Mouse (Mus musculus) MEL (cell line): ENCODE data around the gene Ppp1cc. TPM values are rescaled to one million over a fixed set of nuclear protein-coding genes. Genes with fewer than 3 reads are reported as not detected.
A peak's percentile ranks its signal among the peaks of the same experiment; 100 is the strongest.

Experiments
- DNase-seq: peaks from one replicate; pipeline ENCODE4 v3.0.0; 2011; ENCODE audit warnings: low read depth, low spot score
- H3K27ac ChIP-seq: 2 replicates; pipeline ENCODE4 v1.5.1; 2012; ENCODE audit warnings: low read depth, mild to moderate bottlenecking, control low read depth, low read length, moderate library complexity; ENCODE audit not compliant: control insufficient read depth
- H3K27me3 ChIP-seq, 2 experiments: fragments of 150-350 bp in 1 of 2; sonication (generic) in 1 of 2; 2 replicates each; pipeline ENCODE4 v1.6.1; 2012; ENCODE audit warnings: low read length in 2 of 2, mild to moderate bottlenecking in 2 of 2, improper control_type of control experiment in 1 of 2, moderate library complexity in 1 of 2; ENCODE audit not compliant: insufficient read depth in 2 of 2, control insufficient read depth in 1 of 2
- H3K36me3 ChIP-seq, 2 experiments: 2 replicates each; pipeline ENCODE4 v1.6.1; 2012 to 2014; ENCODE audit warnings: low read length in 2 of 2, improper control_type of control experiment in 1 of 2, inconsistent platforms in 1 of 2, mild to moderate bottlenecking in 1 of 2; ENCODE audit not compliant: insufficient read depth in 2 of 2, control insufficient read depth in 1 of 2
- H3K4me1 ChIP-seq, 2 experiments: fragments of 150-350 bp in 1 of 2; sonication (generic) in 1 of 2; 2 replicates each; pipeline ENCODE4 v1.6.1; 2012; ENCODE audit warnings: low read length in 2 of 2, improper control_type of control experiment in 1 of 2, mild to moderate bottlenecking in 1 of 2; ENCODE audit not compliant: insufficient read depth in 2 of 2, control insufficient read depth in 1 of 2
- H3K4me3 ChIP-seq, 2 experiments: fragments of 150-350 bp in 1 of 2; sonication (generic) in 1 of 2; 2 replicates each; pipeline ENCODE4 v1.5.1; 2012; ENCODE audit warnings: low read depth in 2 of 2, low read length in 2 of 2, mild to moderate bottlenecking in 2 of 2, moderate library complexity in 2 of 2, control low read depth in 1 of 2, improper control_type of control experiment in 1 of 2; ENCODE audit not compliant: control insufficient read depth in 1 of 2, insufficient read depth in 1 of 2
- H3K79me2 ChIP-seq: 2 replicates; pipeline ENCODE4 v1.6.1; 2012; ENCODE audit warnings: mild to moderate bottlenecking, low read length, moderate library complexity; ENCODE audit not compliant: control insufficient read depth, poor library complexity, insufficient read depth
- H3K9ac ChIP-seq: 2 replicates; pipeline ENCODE4 v1.6.1; 2012; ENCODE audit warnings: low read depth, mild to moderate bottlenecking, control low read depth, low read length, moderate library complexity; ENCODE audit not compliant: control insufficient read depth, poor library complexity, severe bottlenecking
- H3K9me3 ChIP-seq: fragments of 150-350 bp; sonication (generic); replicated peaks from 2 replicates; pipeline ENCODE4 v1.6.1; 2012; ENCODE audit warnings: mild to moderate bottlenecking, low read length, improper control_type of control experiment, moderate library complexity; ENCODE audit not compliant: insufficient read depth
- CHD1 ChIP-seq: IDR thresholded peaks from 2 replicates; pipeline ENCODE4 v1.6.1; 2012; ENCODE audit warnings: low read depth, mild to moderate bottlenecking, inconsistent platforms, low read length, improper control_type of control experiment
- CHD2 ChIP-seq: IDR thresholded peaks from 2 replicates; pipeline ENCODE4 v1.6.1; 2011; ENCODE audit warnings: low read length, improper control_type of control experiment
- CTCF ChIP-seq, 3 experiments: IDR thresholded peaks in 2 of 3; conservative IDR thresholded peaks in 1 of 3; 2 replicates each; pipeline ENCODE4 v1.5.1; 2011 to 2012; ENCODE audit warnings: low read length in 3 of 3, low read depth in 2 of 3, mild to moderate bottlenecking in 2 of 3, improper control_type of control experiment in 1 of 3, inconsistent platforms in 1 of 3, mixed read lengths in 1 of 3, moderate library complexity in 1 of 3; ENCODE audit not compliant: control insufficient read depth in 1 of 3, insufficient read depth in 1 of 3, poor library complexity in 1 of 3, severe bottlenecking in 1 of 3
- E2F4 ChIP-seq: IDR thresholded peaks from 2 replicates; pipeline ENCODE4 v1.6.1; 2011; ENCODE audit warnings: low read depth, low read length, improper control_type of control experiment, borderline replicate concordance
- ELF1 ChIP-seq: IDR thresholded peaks from 2 replicates; pipeline ENCODE4 v1.6.1; 2014; ENCODE audit warnings: low read depth, mild to moderate bottlenecking, inconsistent platforms, low read length, improper control_type of control experiment, moderate library complexity
- EP300 ChIP-seq, 2 experiments: IDR thresholded peaks; 2 replicates each; pipeline ENCODE4 v1.6.1; 2011; ENCODE audit warnings: improper control_type of control experiment in 2 of 2, low read length in 2 of 2, low read depth in 1 of 2, mild to moderate bottlenecking in 1 of 2
- ETS1 ChIP-seq: IDR thresholded peaks from 2 replicates; pipeline ENCODE4 v1.6.1; 2012; ENCODE audit warnings: low read depth, mild to moderate bottlenecking, inconsistent platforms, low read length, improper control_type of control experiment, moderate library complexity
- GABPA ChIP-seq: IDR thresholded peaks from 2 replicates; pipeline ENCODE4 v1.6.1; 2012; ENCODE audit warnings: low read depth, mild to moderate bottlenecking, inconsistent platforms, low read length, improper control_type of control experiment, moderate library complexity
- GATA1 ChIP-seq: IDR thresholded peaks from 2 replicates; pipeline ENCODE4 v1.6.1; 2011; ENCODE audit warnings: low read depth, low read length, improper control_type of control experiment
- HCFC1 ChIP-seq: IDR thresholded peaks from 2 replicates; pipeline ENCODE4 v1.6.1; 2012; ENCODE audit warnings: low read depth, mild to moderate bottlenecking, inconsistent platforms, low read length, improper control_type of control experiment, moderate library complexity
- JUND ChIP-seq: IDR thresholded peaks from 2 replicates; pipeline ENCODE4 v1.6.1; 2011; ENCODE audit warnings: low read depth, mild to moderate bottlenecking, improper control_type of control experiment, low read length
- KAT2A ChIP-seq: conservative IDR thresholded peaks from 2 replicates; pipeline ENCODE4 v1.6.1; 2012; ENCODE audit warnings: low read depth, low read length, improper control_type of control experiment, inconsistent platforms
- MAFK ChIP-seq: IDR thresholded peaks from 2 replicates; pipeline ENCODE4 v1.6.1; 2011; ENCODE audit warnings: low read depth, mild to moderate bottlenecking, low read length, improper control_type of control experiment, borderline replicate concordance
- MAX ChIP-seq: IDR thresholded peaks from 2 replicates; pipeline ENCODE4 v1.6.1; 2011; ENCODE audit warnings: low read length, improper control_type of control experiment
- MAZ ChIP-seq: IDR thresholded peaks from 2 replicates; pipeline ENCODE4 v1.6.1; 2012; ENCODE audit warnings: low read depth, mild to moderate bottlenecking, inconsistent platforms, low read length, improper control_type of control experiment
- MEF2A ChIP-seq: IDR thresholded peaks from 2 replicates; pipeline ENCODE4 v1.6.1; 2014; ENCODE audit warnings: low read depth, mild to moderate bottlenecking, inconsistent platforms, low read length, improper control_type of control experiment; ENCODE audit not compliant: poor library complexity, insufficient replicate concordance, severe bottlenecking; ENCODE audit errors: extremely low read depth
- MXI1 ChIP-seq: IDR thresholded peaks from 2 replicates; pipeline ENCODE4 v1.6.1; 2011; ENCODE audit warnings: mild to moderate bottlenecking, low read depth, low read length, improper control_type of control experiment
- MYB ChIP-seq: IDR thresholded peaks from 2 replicates; pipeline ENCODE4 v1.6.1; 2011; ENCODE audit warnings: mild to moderate bottlenecking, low read depth, low read length, improper control_type of control experiment
- MYC ChIP-seq: IDR thresholded peaks from 2 replicates; pipeline ENCODE4 v1.6.1; 2011; ENCODE audit warnings: low read depth, mild to moderate bottlenecking, low read length, improper control_type of control experiment, moderate library complexity
- NELFE ChIP-seq: IDR thresholded peaks from 2 replicates; pipeline ENCODE4 v1.6.1; 2011; ENCODE audit warnings: low read depth, low read length, improper control_type of control experiment
- NRF1 ChIP-seq: IDR thresholded peaks from 2 replicates; pipeline ENCODE4 v1.6.1; 2014; ENCODE audit warnings: low read depth, mild to moderate bottlenecking, inconsistent platforms, low read length, improper control_type of control experiment, moderate library complexity; ENCODE audit not compliant: poor library complexity, insufficient read depth, severe bottlenecking
- POLR2A ChIP-seq, 2 experiments: IDR thresholded peaks; 2 replicates each; pipeline ENCODE4 v1.6.1; 2011 to 2012; ENCODE audit warnings: low read length in 2 of 2, mild to moderate bottlenecking in 2 of 2, control low read depth in 1 of 2, improper control_type of control experiment in 1 of 2, low read depth in 1 of 2, moderate library complexity in 1 of 2; ENCODE audit not compliant: control insufficient read depth in 1 of 2, insufficient read depth in 1 of 2, poor library complexity in 1 of 2
- POLR2AphosphoS2 ChIP-seq: IDR thresholded peaks from 2 replicates; pipeline ENCODE4 v1.6.1; 2011; ENCODE audit warnings: low read length, improper control_type of control experiment
- POLR2AphosphoS5 ChIP-seq: IDR thresholded peaks from 2 replicates; pipeline ENCODE4 v1.6.1; 2012; ENCODE audit warnings: low read depth, borderline replicate concordance, mild to moderate bottlenecking, inconsistent platforms, low read length, moderate library complexity, mixed read lengths
- RAD21 ChIP-seq: IDR thresholded peaks from 2 replicates; pipeline ENCODE4 v1.6.1; 2011; ENCODE audit warnings: mild to moderate bottlenecking, low read depth, low read length, improper control_type of control experiment
- RCOR1 ChIP-seq: IDR thresholded peaks from 2 replicates; pipeline ENCODE4 v1.6.1; 2012; ENCODE audit warnings: low read depth, mild to moderate bottlenecking, inconsistent platforms, low read length, improper control_type of control experiment
- SIN3A ChIP-seq: IDR thresholded peaks from 2 replicates; pipeline ENCODE4 v1.6.1; 2012; ENCODE audit warnings: low read length, improper control_type of control experiment, inconsistent platforms
- SMC3 ChIP-seq: IDR thresholded peaks from 2 replicates; pipeline ENCODE4 v1.6.1; 2011; ENCODE audit warnings: low read depth, low read length, improper control_type of control experiment
- TAL1 ChIP-seq: IDR thresholded peaks from 2 replicates; pipeline ENCODE4 v1.6.1; 2012; ENCODE audit warnings: mild to moderate bottlenecking, inconsistent platforms, low read length, moderate library complexity, mixed read lengths
- TBP ChIP-seq: IDR thresholded peaks from 2 replicates; pipeline ENCODE4 v1.8.0; 2011; ENCODE audit warnings: low read depth, low read length, improper control_type of control experiment
- TCF12 ChIP-seq: IDR thresholded peaks from 2 replicates; pipeline ENCODE4 v1.6.1; 2014; ENCODE audit warnings: low read depth, mild to moderate bottlenecking, inconsistent platforms, low read length, improper control_type of control experiment, moderate library complexity
- UBTF ChIP-seq: IDR thresholded peaks from 2 replicates; pipeline ENCODE4 v1.6.1; 2012; ENCODE audit warnings: low read depth, mild to moderate bottlenecking, inconsistent platforms, low read length, improper control_type of control experiment, moderate library complexity, borderline replicate concordance; ENCODE audit not compliant: insufficient read depth
- USF1 ChIP-seq: IDR thresholded peaks from 2 replicates; pipeline ENCODE4 v1.6.1; 2014; ENCODE audit warnings: low read depth, mild to moderate bottlenecking, inconsistent platforms, low read length, improper control_type of control experiment, moderate library complexity
- USF2 ChIP-seq, 2 experiments: IDR thresholded peaks; 2 replicates each; pipeline ENCODE4 v1.6.1; 2011 to 2012; ENCODE audit warnings: improper control_type of control experiment in 2 of 2, low read length in 2 of 2, borderline replicate concordance in 1 of 2, inconsistent platforms in 1 of 2, low read depth in 1 of 2, mild to moderate bottlenecking in 1 of 2; ENCODE audit not compliant: insufficient read depth in 1 of 2
- ZC3H11A ChIP-seq: IDR thresholded peaks from 2 replicates; pipeline ENCODE4 v1.6.1; 2012; ENCODE audit warnings: low read depth, mild to moderate bottlenecking, inconsistent platforms, low read length, improper control_type of control experiment
- ZKSCAN1 ChIP-seq: IDR thresholded peaks from 2 replicates; pipeline ENCODE4 v1.6.1; 2012; ENCODE audit warnings: low read depth, mild to moderate bottlenecking, inconsistent platforms, low read length, improper control_type of control experiment, moderate library complexity
- ZMIZ1 ChIP-seq: IDR thresholded peaks from 2 replicates; pipeline ENCODE4 v1.6.1; 2012; ENCODE audit warnings: low read depth, mild to moderate bottlenecking, inconsistent platforms, low read length, improper control_type of control experiment, moderate library complexity
- ZNF384 ChIP-seq: IDR thresholded peaks from 2 replicates; pipeline ENCODE4 v1.6.1; 2012; ENCODE audit warnings: low read depth, mild to moderate bottlenecking, inconsistent platforms, low read length, improper control_type of control experiment
- polyA plus RNA-seq, 2 experiments: library from polyadenylated mRNA; stranded (reverse) in 1 of 2; unstranded in 1 of 2; fragments of >175 nt in 1 of 2; fragments of >200 nt in 1 of 2; gene quantifications; 2 replicates each; pipeline versions ENCODE4 v1.2.1 to v1.2.4; 2012; ENCODE audit warnings: low replicate concordance in 2 of 2, low read depth in 1 of 2; ENCODE audit not compliant: insufficient read length in 2 of 2, insufficient read depth in 1 of 2, missing spikeins in 1 of 2
- total RNA-seq: library from RNA; depleted of rRNA; stranded (reverse); fragments of 300-350 nt; gene quantifications from 2 replicates; pipeline ENCODE4 v1.2.3, GENCODE M21; 2012

Gene Ppp1cc
- total and polyA plus RNA-seq, 3 experiments, result 305 to 420 TPM; not detected in 1

GRCm38 (mm10) chr5:122133050-122133389, 25.1 kb upstream of the Ppp1cc start:
- Histone ChIP-seq H3K27ac (peak overlapping the region; percentile 97), H3K9me3 (no peaks in the 10 kb centered on the region), H3K4me1 (peaks cover 19 to 59% of the 10 kb centered on the region in 2 experiments), H3K79me2 (no peaks in the 10 kb centered on the region; the same call in 1 of the 2 replicates), H3K36me3 (peaks cover 0 to 36% of the 10 kb centered on the region in 2 experiments; a peak in 2 of 4 replicates), H3K27me3 (no peaks in the 10 kb centered on the region), H3K4me3 (peak overlapping the region; percentile 68 to 71), H3K9ac (peak overlapping the region; percentile 67)
- peak; percentile 84 for DNase-seq
- TF ChIP-seq ETS1 (peak; percentile 41; the same call in 1 of the 2 replicates), ZKSCAN1 (no peak), MAZ (no peak; the same call in 1 of the 2 replicates), POLR2AphosphoS5 (no peak), NRF1 (no peak), EP300 (IDR thresholded peaks at IDR 0.05; ENCODE audit: low read depth in 1 of 2, low read length in 2 of 2) (peak; percentile 61 to 64), UBTF (no peak), SMC3 (no peak), MYC (peak; percentile 53; the same call in 1 of the 2 replicates), MEF2A (no peak), TAL1 (no peak), RAD21 (no peak), MAX (no peak), NELFE (0 out of 2 replicates have a peak, but pooled peaks have one; percentile 35), ELF1 (no peak; the same call in 1 of the 2 replicates), TBP (peak; percentile 92), RCOR1 (peak; percentile 16; the same call in 1 of the 2 replicates), MAFK (no peak), POLR2AphosphoS2 (no peak), TCF12 (peak; percentile 46), USF2 (IDR thresholded peaks at IDR 0.05; ENCODE audit: borderline replicate concordance in 1 of 2, insufficient read depth in 1 of 2, low read depth in 1 of 2, low read length in 2 of 2) (no peak), E2F4 (no peak), POLR2A (IDR thresholded peaks at IDR 0.05; ENCODE audit: control insufficient read depth in 1 of 2, insufficient read depth in 1 of 2, low read depth in 1 of 2, low read length in 2 of 2, poor library complexity in 1 of 2) (no peak), CTCF (IDR thresholded peaks at IDR 0.05 in 2 of 3, conservative IDR thresholded peaks at IDR 0.05 in 1 of 3; ENCODE audit: control insufficient read depth in 1 of 3, insufficient read depth in 1 of 3, low read depth in 2 of 3, low read length in 3 of 3, poor library complexity in 1 of 3, severe bottlenecking in 1 of 3) (no peak), KAT2A (no peak), ZNF384 (no peak; the same call in 1 of the 2 replicates), MXI1 (peak; percentile 39; the same call in 1 of the 2 replicates), GABPA (no peak), CHD2 (no peak), JUND (no peak), ZC3H11A (no peak), SIN3A (peak; percentile 77), GATA1 (peak; percentile 85), HCFC1 (peak; percentile 31; the same call in 1 of the 2 replicates), MYB (peak; percentile 62), ZMIZ1 (peak; percentile 53; the same call in 1 of the 2 replicates), USF1 (no peak), CHD1 (no peak)
